Mouse (Mus musculus) E14TG2a.4 (cell line): ENCODE measurements around the gene Dnajc24.

ENCODE experiments used
- H3K27me3 ChIP-seq: 2 replicates; pipeline ENCODE4 v1.6.1; 2014; ENCODE audit warnings: low read length, control low read depth; ENCODE audit not compliant: insufficient read depth
- H3K36me3 ChIP-seq: 2 replicates; pipeline ENCODE4 v1.6.1; 2014; ENCODE audit warnings: low read length, control low read depth; ENCODE audit not compliant: insufficient read depth
- H3K4me1 ChIP-seq: replicated peaks from 2 replicates; pipeline ENCODE4 v1.6.1; 2014; ENCODE audit warnings: low read depth, low read length, control low read depth
- H3K4me3 ChIP-seq: replicated peaks from 2 replicates; pipeline ENCODE4 v1.5.1; 2014; ENCODE audit warnings: mild to moderate bottlenecking, low read length
- H3K9me3 ChIP-seq: 2 replicates; pipeline ENCODE4 v1.6.1; 2014; ENCODE audit warnings: low read length, control low read depth
- CTCF ChIP-seq: conservative IDR thresholded peaks from 2 replicates; pipeline ENCODE4 v1.5.1; 2014; ENCODE audit warnings: low read length
- NANOG ChIP-seq: IDR thresholded peaks from 2 replicates; pipeline ENCODE4 v1.6.1; 2014; ENCODE audit warnings: borderline replicate concordance, low read length, mixed read lengths
- POU5F1 ChIP-seq: IDR thresholded peaks from 2 replicates; pipeline ENCODE4 v1.6.1; 2014; ENCODE audit warnings: low read length, borderline replicate concordance

Gene Dnajc24

GRCm38 (mm10) chr2:106002835-106003739 lies at the start of gene Dnajc24:
TSS of gene Dnajc24 (minus strand) at chr2:106003549.
- Histone ChIP-seq H3K36me3 (0 out of 2 replicates have a peak, but pooled peaks cover 2% of the 10 kb centered on the region), H3K27me3 (peaks cover 4% of the 10 kb centered on the region; the same call in 1 of the 2 replicates), H3K9me3 (no peaks in the 10 kb centered on the region), H3K4me3 (peak within 1 kb of the TSS; percentile 93), H3K4me1 (peaks cover 6% of the 10 kb centered on the region; the same call in 1 of the 2 replicates)
- no peak for TF ChIP-seq CTCF
- no peak for TF ChIP-seq POU5F1
- no peak for TF ChIP-seq NANOG

- Histone ChIP-seq H3K4me3 (no peak overlapping the region), H3K4me1 (no peaks in the 10 kb centered on the region), H3K9me3 (no peaks in the 10 kb centered on the region), H3K27me3 (no peaks in the 10 kb centered on the region), H3K36me3 (no peaks in the 10 kb centered on the region)
- TF ChIP-seq POU5F1, result no peak
- TF ChIP-seq CTCF, result no peak
- TF ChIP-seq NANOG, result no peak
These were observed 43.3 kb upstream of the Dnajc24 start for GRCm38 (mm10) chr2:106046686-106047085.

GRCm38 (mm10) chr2:106042495-106042894 lies 39.1 kb upstream of the Dnajc24 start:
- Histone ChIP-seq H3K27me3 (no peaks in the 10 kb centered on the region), H3K4me3 (no peak overlapping the region)
- TF ChIP-seq POU5F1, result no peak
- no peak for TF ChIP-seq NANOG
- no peak for TF ChIP-seq CTCF

GRCm38 (mm10) chr2:106041961-106042360 lies 38.6 kb upstream of the Dnajc24 start:
- H3K4me3 ChIP-seq, result no peak overlapping the region

More at GRCm38 (mm10) chr2:106042495-106042894, 39.1 kb upstream of the Dnajc24 start:
- H3K9me3 ChIP-seq, result no peaks in the 10 kb centered on the region
- H3K4me1 ChIP-seq, result peaks cover 5% of the 10 kb centered on the region; the same call in 1 of the 2 replicates
- no peaks in the 10 kb centered on the region for H3K36me3 ChIP-seq

GRCm38 (mm10) chr2:106038286-106038685 lies 34.9 kb upstream of the Dnajc24 start:
- no peaks in the 10 kb centered on the region for H3K27me3 ChIP-seq
- no peak overlapping the region for H3K4me3 ChIP-seq
- H3K9me3 ChIP-seq, result no peaks in the 10 kb centered on the region; the same call in 1 of the 2 replicates
- TF ChIP-seq POU5F1 (no peak), CTCF (no peak), NANOG (no peak)
- peaks cover 5% of the 10 kb centered on the region; the same call in 1 of the 2 replicates for H3K4me1 ChIP-seq
- H3K36me3 ChIP-seq, result no peaks in the 10 kb centered on the region

More at GRCm38 (mm10) chr2:106041961-106042360, 38.6 kb upstream of the Dnajc24 start:
- Histone ChIP-seq H3K9me3 (no peaks in the 10 kb centered on the region), H3K36me3 (no peaks in the 10 kb centered on the region), H3K27me3 (no peaks in the 10 kb centered on the region), H3K4me1 (peaks cover 5% of the 10 kb centered on the region; the same call in 1 of the 2 replicates)
- TF ChIP-seq NANOG (no peak), POU5F1 (no peak), CTCF (no peak)

- H3K9me3 ChIP-seq, result no peaks in the 10 kb centered on the region
- H3K27me3 ChIP-seq, result no peaks in the 10 kb centered on the region
- H3K4me1 ChIP-seq, result no peaks in the 10 kb centered on the region
- H3K36me3 ChIP-seq, result no peaks in the 10 kb centered on the region
- no peak for TF ChIP-seq NANOG
- TF ChIP-seq CTCF, result no peak
- no peak for TF ChIP-seq POU5F1
- H3K4me3 ChIP-seq, result no peak overlapping the region
These were observed 21.5 kb upstream of the Dnajc24 start for GRCm38 (mm10) chr2:106024895-106025294.

GRCm38 (mm10) chr2:106008415-106008814 lies 5.1 kb upstream of the Dnajc24 start:
- H3K4me1 ChIP-seq, result no peaks in the 10 kb centered on the region
- H3K36me3 ChIP-seq, result no peaks in the 10 kb centered on the region
- H3K27me3 ChIP-seq, result peaks cover 4% of the 10 kb centered on the region; the same call in 1 of the 2 replicates
- TF ChIP-seq POU5F1 (no peak), NANOG (no peak), CTCF (no peak)
- H3K9me3 ChIP-seq, result no peaks in the 10 kb centered on the region
- no peak overlapping the region for H3K4me3 ChIP-seq

- Histone ChIP-seq H3K4me1 (peaks cover 14% of the 10 kb centered on the region), H3K9me3 (no peaks in the 10 kb centered on the region), H3K27me3 (no peaks in the 10 kb centered on the region), H3K36me3 (no peaks in the 10 kb centered on the region), H3K4me3 (no peak overlapping the region)
- TF ChIP-seq POU5F1, result no peak
- no peak for TF ChIP-seq NANOG
- TF ChIP-seq CTCF, result no peak
These were observed 15.3 kb downstream of the Dnajc24 start for GRCm38 (mm10) chr2:105987999-105988398.
